Mouse (Mus musculus) erythroblast, adult 5-6 weeks (primary cell): ENCODE measurements around the gene Cad. TPM values are rescaled to one million over a fixed set of nuclear protein-coding genes. Genes with fewer than 3 reads are reported as not detected.
"Not testable (repeated sequence)": the region's sequence is repeated elsewhere in the genome, so short reads cannot be mapped to it uniquely, and the experiment has no call there.

ENCODE experiments used
- ATAC-seq: replicated peaks from 2 replicates; pipeline ENCODE4 v1.8.0; 2016; ENCODE audit warnings: moderate number of reproducible peaks, mild to moderate bottlenecking, moderate TSS enrichment, inconsistent platforms; ENCODE audit not compliant: poor library complexity, low FRiP score, severe bottlenecking
- total RNA-seq, 2 experiments: library from RNA; stranded (forward) in 1 of 2; stranded (reverse) in 1 of 2; fragments of 150-400 nt in 1 of 2; fragments of 200-764, 138-1000 nt in 1 of 2; gene quantifications; 2 replicates each; pipeline versions ENCODE4 v1.2.3 to v1.2.4; 2015 to 2017; ENCODE audit warnings: low replicate concordance in 2 of 2

Cad gene
- total RNA-seq (2015; ENCODE audit: low replicate concordance) = 6.5 and 16.3 TPM in 2 replicates
- total RNA-seq (2017; ENCODE audit: low replicate concordance) = 6.7 and 10.6 TPM in 2 replicates

DNA sequence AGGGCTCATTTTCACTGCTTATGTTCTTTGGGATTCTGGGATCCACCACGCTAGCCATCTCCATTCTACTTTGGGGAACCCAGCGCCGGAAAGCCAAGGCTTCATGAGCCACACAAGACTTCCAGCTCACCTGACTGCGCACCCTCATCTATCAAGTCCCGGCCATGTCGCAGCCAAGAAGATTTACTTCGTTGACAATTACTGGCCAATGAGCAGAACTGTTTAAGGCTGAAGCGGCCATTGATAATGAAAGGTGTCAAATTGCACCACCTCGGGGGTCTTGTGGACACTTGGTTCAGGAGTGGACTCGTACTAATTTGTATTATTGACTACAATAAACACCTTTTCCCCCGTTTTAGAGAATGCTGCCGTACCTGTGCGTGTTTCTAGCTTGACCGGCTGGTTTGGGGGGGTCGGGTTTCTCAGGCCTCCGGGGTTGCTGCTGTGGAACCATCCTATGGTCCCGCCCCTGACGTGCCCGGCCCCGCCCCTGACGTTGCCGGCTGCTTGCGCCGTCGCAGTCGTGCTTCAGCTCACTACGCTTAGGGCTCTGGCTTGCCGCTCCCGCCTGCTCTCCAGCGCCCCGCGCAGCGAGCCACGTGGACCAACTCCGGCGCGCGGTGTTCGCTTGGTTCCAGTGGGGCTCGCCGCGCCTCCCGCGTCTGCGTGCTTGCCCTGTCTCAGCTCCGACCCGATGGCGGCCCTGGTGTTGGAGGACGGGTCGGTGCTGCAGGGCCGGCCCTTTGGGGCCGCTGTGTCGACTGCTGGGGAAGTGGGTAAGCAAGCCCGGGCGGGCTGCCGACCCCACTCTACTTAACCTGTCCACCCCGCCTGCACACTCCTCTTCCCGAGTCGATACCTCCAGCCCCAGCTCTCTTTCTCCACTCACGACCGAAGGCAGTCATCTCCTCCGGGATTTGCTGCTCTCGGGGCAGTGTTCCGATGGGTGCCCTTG is at the start of gene Cad:
Gene Cad, plus strand, starts transcription at position 520 of the 955 bp plus-strand sequence.
- ATAC-seq = peak; percentile 98

DNA sequence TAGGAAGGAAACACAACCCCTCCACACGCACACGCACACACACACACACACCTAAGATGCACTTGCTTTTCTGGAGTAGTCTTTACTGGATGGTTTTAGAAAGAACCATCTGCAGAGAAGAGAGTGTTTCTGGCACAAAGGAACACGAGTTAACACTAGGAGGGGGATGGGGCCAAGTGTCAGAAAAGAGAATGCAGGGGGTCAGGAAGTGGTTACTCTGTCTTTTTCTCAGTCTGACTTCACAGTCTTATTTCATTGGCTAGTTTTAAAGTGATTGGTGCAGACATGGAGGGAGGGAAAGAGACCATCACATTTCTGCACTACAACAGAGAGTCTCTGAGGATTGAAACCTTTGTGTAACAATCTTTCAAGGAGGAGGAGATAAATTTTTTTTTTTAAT is 41.8 kb upstream of the Cad start:
- ATAC-seq = no peak

DNA sequence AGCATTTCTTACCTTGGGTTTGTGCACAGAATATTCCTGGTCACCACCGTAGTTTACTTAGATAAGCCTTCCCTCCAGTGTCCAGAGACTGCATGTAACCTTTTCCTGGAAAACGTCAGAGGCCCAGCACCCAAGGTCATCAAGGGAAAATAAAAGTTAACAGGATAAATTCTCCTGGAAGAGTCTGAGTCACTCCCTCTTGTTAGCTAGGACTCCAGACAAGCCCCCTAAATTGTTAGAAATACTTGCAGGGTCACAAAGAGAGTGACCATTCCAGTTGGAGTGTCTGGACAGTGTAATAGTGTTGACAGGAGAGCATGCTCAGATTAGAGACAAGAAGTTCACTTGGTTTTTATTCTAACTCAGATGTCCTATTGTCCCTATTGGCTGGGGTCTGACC is 38.7 kb upstream of the Cad start:
- no peak for ATAC-seq

DNA sequence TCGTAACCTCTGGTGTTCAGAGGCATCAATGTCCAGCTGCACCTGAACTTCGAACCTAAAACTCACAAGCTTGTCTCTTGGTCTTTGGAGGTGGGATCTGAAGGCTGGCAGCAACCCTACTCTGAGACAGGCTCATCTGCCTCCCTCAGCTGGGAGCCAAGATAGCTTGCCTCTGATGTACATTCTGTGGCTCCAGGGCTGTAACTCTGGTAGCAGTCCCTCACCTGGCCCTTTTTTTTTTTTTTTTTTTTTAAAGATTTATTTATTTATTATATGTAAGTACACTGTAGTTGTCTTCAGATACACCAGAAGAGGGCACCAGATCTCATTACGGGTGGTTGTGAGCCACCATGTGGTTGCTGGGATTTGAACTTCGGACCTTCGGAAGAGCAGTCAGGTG is 32.8 kb upstream of the Cad start:
- ATAC-seq = not testable (repeated sequence)

DNA sequence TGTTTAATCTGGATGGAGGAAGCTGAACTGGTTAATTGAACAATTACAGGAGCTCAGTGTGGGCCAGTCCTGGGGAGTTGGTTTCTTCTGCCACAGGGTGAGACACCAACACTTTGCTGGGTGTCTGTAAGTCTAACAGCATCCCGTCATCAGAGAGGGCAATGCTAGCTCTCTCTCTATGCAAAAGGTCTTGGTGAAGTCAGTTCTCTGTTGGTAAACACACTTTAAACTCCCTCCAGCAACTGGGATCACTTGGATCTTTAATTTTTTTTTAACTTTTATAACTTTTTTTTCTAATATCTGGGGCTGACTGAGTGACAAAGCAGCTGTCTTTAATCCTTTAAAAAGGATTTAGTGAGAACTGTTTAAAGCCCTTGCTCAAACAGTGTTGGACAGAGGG is 31.9 kb upstream of the Cad start:
- ATAC-seq = no peak

DNA sequence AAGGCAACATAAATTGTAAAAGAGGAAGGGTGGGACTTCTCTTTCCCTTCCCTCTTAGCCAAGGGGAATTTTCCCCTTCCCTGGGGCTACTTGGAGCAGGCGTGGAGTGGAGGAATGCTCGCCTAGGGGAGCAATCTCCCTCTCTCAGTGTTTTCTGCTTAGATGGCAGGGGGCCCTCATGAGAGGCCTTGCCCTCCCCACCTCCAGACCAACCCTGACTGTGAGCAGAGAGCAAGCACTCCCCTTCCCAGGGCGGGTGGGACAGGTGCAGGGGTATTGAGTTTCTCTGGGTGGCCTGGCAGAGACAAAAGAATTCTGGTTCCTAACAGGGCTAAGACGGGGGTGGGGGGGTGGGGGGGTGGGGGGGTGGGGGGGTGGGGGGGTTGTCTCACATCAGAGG is 31.3 kb upstream of the Cad start:
- no peak for ATAC-seq

DNA sequence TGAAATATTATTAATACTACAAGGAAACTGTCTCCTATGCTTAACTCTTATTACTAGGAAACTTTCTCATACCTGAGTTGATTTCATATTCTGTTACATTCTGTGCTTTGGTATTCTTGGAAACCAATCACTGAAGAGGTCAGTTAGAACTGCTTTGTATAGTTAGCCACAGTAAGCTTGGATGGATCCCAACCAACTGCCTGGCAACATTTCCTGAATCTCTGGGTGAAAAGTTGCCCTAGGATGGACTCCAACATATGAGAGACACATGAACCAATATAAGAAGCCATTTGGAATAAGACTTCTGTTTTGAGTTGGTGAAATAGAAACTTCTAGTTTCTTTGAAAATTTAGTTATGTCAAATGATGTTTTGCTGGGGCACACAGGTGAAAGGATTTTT is 29.9 kb upstream of the Cad start:
- ATAC-seq = no peak

DNA sequence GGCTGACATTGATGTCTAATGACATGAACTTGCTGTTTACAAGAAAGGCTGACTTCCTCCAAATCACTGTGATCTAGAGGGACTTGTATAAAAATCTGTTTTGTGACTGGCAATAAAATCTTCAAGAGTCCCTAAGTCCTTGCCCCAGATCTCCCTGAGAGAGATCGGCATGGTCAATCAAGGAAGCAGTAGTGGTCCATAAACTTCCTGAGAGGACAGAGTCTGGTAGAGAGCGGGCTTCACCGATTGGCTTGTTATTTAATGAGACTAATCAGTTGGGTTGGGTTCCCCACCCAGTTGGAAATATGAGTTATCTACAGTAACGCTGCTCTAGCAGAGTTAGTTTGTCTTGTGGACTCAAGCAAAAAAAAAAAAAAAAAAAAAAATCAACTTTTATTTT is 23.7 kb upstream of the Cad start:
- no peak for ATAC-seq

DNA sequence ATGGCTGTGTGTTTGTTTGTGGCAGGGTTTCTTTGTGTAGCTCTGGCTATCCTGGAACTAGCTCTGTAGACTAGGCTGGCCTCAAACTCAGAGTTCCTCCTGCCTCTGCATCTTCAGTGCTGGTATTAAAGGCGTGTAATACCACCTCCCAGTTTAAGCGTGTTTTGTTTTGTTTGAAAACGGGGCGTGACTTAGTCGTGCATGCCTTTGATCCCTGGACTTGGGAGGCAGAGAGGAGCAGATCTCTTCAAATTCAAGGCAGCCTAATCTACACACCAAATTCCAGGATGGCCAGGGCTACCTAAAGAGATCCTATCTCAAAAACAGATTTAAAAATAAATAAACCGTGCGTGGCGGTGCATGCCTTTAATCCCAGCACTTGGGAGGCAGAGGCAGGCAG is 23.1 kb upstream of the Cad start:
- ATAC-seq = no peak

DNA sequence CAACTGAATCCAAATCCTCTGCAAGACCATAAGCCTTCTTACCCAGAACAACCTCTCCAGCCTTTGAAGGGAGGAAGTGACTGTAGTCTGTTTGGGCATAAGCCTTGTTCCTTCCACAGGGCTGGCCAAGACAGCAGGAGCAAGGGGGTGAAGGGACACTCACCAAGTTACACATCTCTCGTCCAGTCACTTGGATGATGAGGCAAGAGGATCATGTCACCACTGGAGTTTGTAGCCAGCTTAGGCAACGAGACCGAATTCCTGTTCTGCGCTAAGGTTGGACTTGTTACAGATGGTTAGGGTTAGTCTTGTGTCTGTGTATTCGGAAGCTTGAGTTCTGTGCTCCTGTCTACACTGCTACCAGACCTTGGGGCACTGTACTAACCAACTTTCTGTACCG is 19.9 kb upstream of the Cad start:
- ATAC-seq = no peak

DNA sequence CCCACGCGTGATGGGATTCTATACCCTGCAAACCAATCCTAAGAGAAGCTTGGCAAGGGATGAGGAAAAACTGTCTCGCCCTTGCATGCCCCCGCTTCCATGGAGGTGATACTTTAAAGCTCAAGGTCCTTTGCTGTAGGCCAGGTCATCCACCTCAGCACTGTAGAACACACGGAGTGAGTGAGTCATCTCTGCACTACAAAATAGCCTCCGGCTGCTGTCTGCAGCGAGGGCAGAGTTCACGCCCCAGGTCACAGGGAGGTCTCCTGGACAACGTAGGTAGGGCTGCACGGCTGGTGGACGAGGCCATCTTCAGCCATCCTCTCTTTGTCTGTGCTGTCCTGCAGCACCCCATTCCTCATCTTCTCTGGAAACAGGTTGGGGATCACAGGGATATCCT is 18.0 kb upstream of the Cad start:
- not testable (repeated sequence) for ATAC-seq

DNA sequence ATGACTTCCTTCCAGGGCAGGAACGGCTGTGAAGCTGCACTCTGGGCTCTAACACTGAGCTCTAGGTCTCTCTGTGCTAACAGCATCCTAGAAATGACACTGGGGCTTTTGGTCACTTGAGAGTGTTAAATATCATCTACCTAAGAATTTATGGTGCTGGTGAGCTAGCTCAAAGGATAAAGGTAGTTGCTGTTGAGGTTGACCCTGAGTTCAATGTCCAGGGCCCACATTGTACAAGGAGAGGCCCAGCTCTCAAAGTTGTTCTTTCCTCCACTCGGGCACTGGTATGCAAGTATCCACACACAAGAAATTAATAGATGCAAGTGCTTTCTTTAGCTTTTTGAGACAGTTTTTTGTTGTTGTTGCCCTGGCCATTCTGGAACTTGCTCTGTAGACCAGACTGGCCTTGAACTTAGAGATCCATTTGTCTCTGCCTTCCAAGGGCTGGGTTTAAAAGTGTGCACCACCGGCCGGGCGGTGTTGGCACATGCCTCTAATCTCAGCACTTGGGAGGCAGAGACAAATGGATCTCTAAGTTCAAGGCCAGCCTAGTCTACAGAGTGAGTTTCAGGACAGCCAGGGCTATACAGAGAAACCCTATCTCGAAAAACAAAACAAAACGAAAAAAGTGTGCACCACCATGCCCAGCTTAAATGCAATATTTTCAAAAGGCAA is 16.3 kb upstream of the Cad start:
- no peak for ATAC-seq

DNA sequence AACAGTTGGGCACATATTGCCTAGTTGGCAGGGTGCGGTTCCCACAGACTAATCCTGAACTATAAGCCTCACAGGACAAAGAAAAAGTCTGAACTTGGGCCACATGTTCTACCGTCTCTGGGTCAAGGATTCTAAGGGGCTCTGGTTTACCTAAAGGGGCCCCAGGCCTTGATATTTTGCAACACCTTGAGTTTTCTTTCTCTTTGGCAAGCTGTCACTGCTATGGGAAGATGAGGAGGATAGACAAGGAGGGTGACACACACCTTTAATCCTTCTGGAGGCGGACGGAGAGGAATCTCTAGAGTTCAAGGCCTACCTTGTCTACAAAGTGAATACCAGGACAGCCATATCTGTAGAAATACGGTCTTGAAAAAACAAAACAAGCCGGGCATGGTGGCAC is 8.2 kb upstream of the Cad start:
- no peak for ATAC-seq

DNA sequence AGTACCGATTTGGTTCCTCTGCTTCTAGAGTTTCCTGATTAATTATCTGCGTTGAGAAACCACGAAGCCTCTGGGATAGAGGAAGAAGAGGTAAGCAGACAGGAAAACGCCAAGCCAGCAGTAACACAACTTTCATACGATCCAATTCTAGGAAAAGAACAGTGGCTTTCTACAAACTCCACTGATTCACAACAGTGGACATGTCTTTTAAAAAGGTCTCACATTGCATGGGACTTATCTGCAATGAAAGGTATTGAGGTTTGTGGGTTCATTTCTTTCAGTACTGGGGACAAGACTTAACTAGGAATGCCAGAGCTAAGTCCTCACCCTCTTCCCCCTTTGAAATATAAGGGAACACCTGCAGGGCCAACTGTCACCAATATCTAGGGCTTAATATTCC is 7.5 kb upstream of the Cad start:
- no peak for ATAC-seq

DNA sequence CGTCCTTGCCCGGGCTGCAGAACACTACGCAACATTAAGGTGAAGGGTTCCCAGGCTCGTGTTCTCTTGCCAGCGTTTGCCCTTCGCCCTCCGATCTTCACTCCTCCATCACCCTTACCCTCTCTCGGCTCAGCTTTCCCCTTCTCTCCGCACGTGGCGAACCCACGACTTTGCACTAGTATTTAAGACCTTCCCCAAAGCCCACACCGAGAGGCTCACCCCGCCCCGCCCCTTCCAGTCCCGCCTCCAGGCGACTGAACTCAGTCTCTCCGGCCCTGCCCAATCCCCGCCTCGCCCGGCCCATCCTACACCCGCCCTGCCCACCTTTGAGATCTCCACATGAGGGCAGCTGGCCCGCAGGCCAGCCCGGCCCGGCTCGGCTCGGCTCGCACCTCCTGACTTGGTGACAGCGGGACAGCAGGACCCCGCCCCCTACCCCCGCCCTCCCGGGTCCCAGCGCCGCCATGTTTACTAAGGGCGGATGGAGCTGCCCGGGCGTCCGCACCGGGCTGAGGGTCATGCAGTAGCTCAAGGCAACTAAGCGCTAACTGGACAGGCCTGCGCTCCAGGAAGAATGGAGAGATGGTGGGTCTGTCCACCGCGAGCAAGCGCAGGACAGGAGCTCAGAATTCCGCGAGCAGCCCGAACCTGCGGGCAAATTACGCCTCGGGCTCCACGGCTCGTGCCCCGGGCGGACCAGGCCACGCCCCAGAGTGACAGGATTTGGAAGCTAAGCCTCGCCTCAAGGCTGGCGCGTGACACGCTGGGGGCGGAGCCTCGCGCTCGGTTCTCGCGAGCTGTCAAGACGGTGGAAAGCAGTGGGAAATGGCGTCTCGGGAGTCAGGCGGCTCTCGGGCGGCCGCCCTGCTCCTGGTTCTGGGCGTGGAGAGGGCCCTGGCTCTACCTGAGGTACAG is 6.5 kb upstream of the Cad start, which contains the start of gene Atraid:
Gene Atraid, plus strand, starts transcription at position 465 of the 915 bp plus-strand sequence.
- peak; percentile 90 for ATAC-seq

DNA sequence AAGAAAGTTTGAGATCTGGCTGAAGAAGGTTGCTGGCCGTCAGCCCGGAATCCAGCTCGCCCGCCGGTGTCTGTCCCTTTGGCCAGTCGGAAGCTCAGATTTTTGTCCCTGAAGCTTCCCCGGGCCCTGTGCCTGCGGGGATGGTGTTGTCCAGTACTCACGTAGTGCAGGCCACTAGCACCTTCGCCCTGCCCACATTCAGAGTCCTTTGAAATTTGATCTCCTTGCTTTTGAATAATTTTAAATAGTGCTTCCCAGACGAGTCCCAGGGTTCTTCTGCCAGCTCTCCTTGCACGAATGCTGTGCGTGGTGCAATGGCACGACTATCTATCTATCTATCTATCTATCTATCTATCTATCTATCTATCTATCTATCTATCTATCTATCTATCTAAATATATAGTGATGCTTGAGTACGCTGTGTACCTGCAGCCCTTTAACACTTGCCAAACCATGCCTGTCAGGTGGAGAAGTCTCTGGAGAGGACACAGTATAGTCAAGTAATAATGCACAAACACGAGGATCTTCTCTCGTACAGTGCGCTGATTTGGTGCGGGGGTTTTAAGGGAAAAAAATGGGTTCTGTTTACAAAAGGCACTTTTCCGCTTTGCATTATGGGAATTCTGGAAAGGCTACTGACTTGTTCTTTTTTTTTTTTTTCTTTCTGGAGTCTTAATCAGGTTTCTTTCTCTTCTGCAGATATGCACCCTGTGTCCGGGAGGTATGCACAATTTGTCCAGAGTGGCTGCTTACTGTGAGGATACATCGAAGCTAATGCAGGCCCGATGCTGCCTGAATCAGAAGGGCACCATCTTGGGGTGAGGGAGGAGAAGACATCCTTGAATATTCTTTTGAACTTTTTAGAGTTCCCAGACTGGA is 5.6 kb upstream of the Cad start, which contains the start of gene Slc5a6:
Gene Slc5a6, minus strand, starts transcription at position 162 of the 879 bp plus-strand sequence.
- ATAC-seq = peak; percentile 61

DNA sequence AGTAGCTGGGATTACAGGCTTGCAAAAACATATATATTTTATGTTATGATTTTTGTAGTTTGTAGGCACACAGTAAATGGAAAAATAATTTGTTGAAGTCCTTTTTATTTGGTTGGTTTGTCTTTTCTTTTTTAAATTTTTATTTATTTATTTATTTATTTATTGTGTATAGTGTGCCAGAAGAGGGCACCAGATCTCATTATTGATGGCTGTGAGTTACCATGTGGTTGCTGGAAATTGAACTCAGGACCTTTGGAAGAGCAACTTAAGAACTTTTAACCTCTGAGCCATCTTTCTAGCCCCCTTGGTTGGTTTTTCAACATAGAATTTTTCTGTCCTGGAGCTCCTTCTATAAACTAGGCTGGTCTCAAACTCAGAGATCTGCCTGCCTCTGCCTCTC is 4.2 kb upstream of the Cad start:
- no peak for ATAC-seq

DNA sequence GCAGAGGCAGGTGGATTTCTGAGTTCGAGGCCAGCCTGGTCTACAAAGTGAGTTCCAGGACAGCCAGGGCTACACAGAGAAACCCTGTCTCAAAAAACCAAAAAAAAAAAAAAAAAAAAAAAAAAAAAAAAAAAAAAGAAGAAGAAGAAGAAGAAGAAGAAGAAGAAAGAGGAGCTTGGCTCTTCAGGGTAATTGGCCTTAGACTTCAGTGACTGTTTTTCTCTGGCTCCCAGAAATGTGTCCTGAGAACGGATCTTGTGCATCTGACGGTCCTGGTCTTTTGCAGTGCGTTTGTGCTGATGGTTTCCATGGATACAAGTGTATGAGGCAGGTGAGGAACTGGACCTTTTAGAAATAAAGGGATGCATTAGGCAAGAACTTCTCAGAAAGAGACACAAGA is 852 bp upstream of the Cad start:
- not testable (repeated sequence) for ATAC-seq
